Mouse (Mus musculus) left cerebral cortex, adult 8-10 months (tissue): Measurements from ENCODE around the gene Smcr8. TPM values are rescaled to one million over a fixed set of nuclear protein-coding genes. Genes with fewer than 3 reads are reported as not detected.
"Not testable (repeated sequence)": the region's sequence is repeated elsewhere in the genome, so short reads cannot be mapped to it uniquely, and the experiment has no call there.

Source experiments
- DNase-seq, 2 experiments: peaks; one replicate each; pipeline ENCODE4 v3.0.0; 2022; ENCODE audit warnings: low spot score in 2 of 2
- total RNA-seq, 4 experiments: library from RNA; stranded (reverse); gene quantifications; 2 replicates each; pipeline ENCODE4 v1.2.4; 2022

Smcr8 gene
- total RNA-seq, 4 experiments from 2014 or later = 31.7 to 35.9 (median 32.7) TPM

- no peak for DNase-seq
These were observed 2.4 kb downstream of the Smcr8 start for GRCm38 (mm10) chr11:60779673-60780189.

- DNase-seq = no peak
These were observed 7.0 kb downstream of the Smcr8 start for GRCm38 (mm10) chr11:60784179-60784922.

GRCm38 (mm10) chr11:60787595-60787994 is 10.3 kb downstream of the Smcr8 start:
- DNase-seq = no peak

DNA sequence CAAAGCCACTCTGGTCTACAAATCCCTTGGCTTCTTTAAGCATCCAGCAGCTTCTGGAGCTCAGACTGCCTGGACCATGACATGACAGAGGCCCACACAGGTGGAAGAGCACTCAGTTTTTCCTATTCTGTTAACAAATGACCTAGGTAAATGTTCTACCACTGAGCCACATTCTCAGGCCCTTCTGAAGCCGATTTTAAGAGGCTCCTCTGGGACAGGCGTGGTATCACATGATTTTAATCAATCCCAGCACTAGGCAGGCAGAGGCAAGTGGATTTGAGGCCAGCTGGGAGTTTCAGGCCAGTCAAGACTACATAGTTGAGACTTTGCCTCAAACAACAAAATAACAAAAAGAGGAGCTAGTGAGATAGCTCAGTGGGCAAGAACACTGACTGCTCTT is 13.1 kb downstream of the Smcr8 start:
- DNase-seq = no peak

DNA sequence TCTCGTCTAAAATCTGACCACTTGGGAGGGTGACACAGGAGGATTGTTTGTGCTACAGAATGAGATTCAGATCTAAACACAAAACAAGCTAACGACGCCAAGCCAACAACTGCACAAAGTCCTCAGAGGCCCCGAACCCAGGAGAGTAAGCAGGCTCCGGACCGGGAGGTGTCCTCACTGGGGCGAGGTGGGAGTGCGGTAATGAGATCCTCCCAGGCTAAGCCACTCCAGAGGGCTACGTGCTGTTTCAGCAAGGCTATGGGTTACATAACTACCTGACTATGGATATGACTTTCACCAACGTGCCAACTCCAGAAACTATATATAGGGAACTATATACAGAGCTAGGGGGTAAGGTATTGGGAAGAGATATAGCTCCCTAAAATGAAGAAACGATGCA is 19.0 kb downstream of the Smcr8 start:
- no peak for DNase-seq

DNA sequence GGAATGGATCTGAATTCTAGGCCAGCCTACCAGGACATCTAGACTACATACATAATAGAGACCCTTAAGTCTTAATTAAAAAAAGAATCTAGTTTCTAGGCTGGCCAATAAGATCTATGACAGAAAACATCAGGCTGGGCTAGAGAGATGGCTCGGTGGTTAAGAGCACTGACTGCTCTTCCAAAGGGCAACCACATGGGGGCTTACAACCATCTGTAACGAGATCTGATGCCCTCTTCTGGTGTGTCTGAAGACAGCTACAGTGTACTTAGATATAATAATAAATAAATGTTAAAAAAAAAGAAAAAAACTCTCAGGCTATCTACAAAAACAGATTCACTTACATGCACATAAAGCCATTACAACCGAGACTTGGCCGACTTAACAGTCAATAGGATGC is 22.7 kb downstream of the Smcr8 start:
- DNase-seq = no peak

DNA sequence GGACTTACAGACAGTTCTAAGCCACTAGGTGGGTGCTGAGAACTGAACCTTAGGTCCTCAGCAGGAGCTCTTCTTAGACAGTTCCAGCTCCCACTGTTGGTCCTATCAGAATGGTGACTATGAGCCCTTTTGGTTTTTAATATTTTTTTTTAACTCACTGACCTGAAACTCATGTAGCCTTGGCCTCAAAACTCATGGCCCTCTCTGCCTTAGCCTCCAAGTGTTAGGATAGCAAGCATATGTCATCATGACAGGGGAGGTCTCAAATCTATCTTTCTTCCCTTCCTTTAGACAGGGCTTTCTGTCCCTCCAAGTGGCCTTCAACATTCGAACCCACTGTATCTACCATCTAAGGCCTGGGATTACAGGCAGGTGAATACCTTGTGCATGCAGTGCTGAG is 23.6 kb downstream of the Smcr8 start:
- no peak for DNase-seq

DNA sequence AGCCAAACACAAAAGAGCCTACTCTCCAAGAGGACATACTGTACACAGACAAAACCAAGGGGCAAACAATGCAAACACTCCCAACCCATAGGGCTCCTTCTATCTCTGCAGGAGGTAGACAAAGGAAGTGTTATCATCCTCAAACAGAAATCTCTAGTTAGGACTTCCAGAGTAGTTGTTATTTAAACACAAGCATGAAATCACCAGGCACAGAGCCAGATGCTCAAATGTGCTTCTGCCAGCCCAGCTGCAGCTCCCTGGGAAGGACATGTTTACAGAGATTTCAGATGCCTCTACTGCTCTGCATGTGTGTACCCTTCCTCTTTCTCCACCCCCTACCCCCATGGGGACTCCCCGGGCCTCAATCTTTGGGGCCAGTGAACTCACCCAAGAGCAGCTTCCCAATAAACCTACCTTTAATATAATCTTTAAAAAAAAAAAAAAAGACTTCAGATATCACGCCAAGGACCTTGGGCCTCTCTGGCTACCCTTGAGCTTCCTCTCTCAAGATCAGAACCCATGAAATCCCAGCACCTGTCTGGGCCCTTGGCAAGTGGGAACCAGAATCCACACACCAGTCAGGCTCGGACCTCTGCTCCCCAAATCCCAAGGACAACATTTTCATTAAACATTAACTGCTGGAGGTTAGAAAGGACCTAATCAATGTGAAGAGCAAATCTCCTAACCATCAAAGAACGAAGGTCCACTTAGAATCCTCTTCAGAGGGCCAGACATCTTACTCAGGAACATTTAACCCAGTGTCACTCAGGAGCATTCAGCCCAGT is 31.2 kb downstream of the Smcr8 start:
- no peak for DNase-seq

- no peak for DNase-seq
These were observed 32.2 kb downstream of the Smcr8 start for GRCm38 (mm10) chr11:60809546-60809945.

DNA sequence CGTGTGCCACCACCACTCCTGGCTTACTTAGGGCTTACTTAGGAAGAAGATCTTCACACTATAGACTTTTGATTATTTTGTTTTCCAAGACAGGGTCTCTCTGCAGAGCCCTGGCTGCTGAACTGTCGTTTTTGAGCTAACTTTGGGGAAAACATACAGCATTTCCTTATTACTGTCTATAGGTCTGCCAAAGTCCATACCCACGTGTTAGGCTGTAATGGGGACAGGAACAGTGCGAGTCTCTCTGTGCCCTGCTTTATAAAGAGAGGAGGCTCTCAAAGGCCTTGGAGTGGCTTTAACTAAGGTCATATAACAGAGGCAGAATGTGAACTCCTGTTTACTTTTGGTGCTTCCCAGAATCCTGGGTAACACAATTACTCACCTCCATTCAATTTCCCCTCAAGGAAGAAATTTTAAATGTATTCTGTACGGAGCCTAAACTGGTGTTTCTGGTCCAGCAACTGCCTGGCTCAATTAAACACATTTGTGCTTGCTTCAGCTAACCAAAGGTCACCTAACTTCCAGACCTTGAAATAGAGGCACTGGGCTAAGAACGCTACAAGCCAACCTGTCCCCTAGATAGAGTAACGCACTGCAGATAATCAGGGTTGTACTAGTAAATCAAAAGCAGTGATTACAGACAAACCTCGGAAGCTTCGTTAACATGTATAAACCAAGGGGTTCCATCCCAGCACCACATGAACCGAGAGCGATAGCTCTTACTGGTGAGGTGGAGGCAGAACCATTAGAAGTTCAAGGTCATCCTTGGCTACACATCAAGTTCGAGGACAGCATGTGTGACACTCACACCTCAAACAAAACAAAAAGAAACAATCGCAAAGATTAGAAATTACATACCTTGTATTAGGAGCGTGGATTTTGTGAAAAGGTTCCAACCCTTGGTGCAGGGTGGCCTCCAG is 33.0 kb downstream of the Smcr8 start:
- DNase-seq = no peak

- DNase-seq = peak; percentile 67 to 89
These were observed 33.7 kb downstream of the Smcr8 start for GRCm38 (mm10) chr11:60811054-60811460.

GRCm38 (mm10) chr11:60811618-60812017 is 34.3 kb downstream of the Smcr8 start, which contains the start of gene Shmt1:
Gene Shmt1 (minus strand): TSS chr11:60811718.
- not testable (repeated sequence) for DNase-seq

DNA sequence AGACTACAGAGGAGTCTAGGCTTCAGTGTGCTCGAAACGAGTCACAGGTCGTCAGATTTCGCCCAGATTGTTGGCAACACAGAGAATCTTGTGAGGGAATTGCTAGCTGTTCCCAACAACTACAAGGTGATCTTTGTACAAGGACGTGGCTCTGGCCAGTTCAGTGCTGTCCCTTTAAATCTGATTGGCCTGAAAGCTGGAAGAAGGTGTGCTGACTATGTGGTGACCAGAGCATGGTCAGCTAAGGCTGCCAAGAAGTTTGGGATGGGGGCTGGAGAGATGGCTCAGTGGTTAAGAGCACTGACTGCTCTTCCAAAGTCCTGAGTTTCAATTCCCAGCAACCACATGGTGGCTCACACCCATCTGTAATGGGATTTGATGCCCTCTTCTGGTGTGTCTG is 39.1 kb downstream of the Smcr8 start:
- DNase-seq = no peak

DNA sequence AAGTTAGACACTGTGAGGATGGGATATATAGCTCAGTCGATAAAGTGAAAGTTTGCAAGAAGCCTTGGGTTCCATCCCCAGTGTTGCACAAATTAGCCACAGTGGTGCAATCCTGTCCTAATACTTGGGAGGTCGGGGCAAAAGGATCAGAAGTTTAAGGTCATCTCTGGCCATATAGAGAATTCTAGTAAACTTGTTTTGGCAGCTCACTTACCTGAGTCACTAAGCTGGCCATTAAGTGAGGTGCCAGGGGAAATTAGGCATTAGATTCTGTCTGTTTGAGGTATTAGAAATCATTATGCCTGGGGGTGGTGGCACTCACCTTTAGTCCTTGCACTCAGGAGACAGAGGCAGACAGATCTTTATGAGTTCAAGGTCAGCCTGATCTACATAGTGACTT is 46.4 kb downstream of the Smcr8 start:
- DNase-seq = no peak

DNA sequence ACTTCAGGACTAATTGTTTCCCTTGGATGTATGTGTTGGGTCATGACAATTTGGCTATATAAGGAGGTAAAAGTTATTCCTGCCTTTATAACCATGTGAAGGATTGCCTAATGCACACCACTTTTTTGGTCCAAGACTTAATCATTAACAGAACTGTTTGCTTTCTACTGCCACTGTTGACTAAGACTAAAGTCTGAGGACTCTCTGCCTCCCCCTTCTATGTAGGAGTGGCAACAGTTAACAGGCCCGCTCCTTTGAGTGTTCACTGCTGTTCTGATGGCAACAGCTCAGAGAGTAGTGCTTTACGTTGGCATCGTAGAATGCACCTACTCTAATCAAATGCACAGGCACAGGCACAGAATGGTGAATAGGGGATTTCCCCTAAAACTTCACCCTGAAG is 47.9 kb downstream of the Smcr8 start:
- no peak for DNase-seq

DNA sequence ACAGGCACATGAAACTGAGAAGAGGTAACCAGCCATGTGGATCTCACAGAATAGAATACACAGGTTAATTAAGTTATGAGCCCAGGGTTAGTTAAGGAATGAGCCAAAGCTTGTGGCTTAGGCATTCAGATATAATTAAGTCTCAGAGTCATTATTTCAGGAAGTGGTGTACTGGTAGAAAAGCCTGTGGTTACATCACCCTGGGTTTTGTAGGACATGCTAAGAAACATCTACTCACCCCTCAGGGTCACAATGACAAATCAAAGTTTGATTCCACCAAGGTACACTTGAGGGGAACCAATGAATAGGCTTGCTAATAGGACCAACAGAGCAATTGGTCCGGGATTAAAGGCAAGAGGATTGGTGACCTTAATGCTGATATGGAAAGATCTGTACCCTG is 49.4 kb downstream of the Smcr8 start:
- no peak for DNase-seq

DNA sequence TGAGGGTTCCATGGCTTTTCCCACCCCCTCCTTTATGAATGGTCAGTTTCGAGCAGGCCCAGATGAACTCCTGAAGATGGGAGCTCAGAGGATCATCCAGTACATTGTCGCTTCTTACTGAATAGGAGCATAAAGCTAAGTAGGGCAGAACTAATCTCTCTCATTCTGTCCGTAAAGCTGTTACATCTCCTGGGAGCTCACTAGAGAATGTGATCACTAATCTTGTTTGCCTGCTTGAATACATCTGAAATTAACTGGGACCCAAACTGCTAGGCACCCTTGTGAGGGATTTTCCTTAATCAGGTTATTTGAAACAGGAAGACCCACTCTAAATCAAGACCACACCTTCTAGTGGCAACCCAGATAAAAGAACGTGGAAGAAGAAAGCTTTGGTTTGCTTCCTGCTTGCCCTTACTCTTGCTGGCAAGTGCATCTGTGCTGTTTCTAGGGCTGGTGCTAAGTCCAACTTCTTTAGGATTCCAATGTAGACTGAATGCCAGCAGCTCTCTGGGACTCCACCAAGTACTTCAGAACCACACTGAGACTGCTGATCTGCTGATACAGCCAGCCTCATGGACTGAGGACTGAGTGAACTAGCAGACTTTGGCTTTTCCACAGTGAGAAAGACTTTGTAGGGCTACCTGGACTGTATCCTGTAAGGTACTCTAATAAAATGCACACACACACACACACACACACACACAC is 50.1 kb downstream of the Smcr8 start:
- no peak for DNase-seq

DNA sequence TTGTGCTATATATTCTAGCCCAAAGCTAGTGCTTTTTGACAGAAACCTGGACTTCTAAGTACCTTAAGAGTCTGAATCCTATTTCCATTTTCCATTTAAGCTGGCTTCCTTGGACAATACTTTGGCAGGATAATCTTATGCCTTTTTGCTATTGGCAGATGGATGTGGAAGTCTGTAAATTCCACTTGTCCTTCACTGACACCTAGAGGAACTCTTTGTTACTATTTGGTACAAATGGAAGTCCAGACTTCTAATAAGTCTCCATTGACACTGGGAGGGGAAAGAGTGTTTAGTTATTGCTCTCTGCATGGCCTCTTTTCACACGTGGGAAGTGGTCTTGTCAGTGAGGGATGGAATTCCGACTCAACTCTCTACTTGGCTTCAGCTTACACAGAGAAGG is 51.6 kb downstream of the Smcr8 start:
- no peak for DNase-seq

DNA sequence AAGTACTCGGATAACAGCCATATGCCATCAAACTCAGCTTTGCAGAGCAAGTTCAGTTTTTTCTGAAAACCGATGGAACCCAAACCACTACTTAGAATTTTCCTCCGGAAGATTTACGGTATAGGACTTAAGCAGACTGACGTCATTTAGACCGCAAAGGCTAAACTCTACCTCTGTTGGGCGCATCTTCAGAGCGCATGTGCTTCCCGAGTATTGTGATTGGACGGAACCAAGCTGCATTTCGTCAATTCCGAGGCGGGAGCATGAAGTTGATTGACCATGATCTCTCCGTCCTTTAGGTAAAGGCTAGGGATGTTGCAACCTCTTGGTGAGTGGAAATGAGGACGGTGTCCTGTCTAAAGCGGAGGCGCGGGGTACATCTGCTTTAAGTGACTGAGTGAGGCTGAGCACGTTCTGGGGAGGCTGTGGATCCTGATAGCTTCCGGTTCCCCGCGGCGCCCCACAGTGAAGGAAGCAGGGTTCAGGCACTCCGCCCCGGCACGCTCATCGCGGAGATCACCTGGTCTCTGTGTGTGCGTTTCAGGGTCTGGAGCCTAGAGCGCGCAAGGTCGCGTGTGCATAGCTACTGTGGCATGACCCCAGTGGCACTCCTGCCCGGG is 53.2 kb downstream of the Smcr8 start, which contains the start of gene Dhrs7b:
TSS of gene Dhrs7b (plus strand) at position 199 of the 620 bp plus-strand sequence.
- peak; percentile 77 to 91 for DNase-seq

DNA sequence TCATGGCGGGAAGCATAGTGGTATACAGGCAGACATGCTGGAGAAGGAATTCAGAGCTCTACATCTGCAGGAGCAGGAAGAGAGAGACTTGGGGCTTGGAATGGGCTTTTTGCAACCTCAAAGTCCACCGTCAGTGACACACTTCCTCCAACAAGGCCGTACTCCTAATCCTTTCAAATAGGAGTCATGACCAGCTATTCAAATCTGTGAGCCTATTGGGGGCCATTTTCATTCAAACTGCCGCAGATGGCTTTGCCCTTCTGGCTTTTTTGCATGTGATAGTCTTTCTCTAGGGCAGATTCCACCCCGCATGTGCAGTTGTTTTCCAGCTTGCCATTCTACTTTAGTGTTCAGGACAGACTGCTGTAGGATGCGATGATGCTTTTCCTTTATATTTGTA is 59.6 kb downstream of the Smcr8 start:
- no peak for DNase-seq
